Mouse (Mus musculus) liver, postnatal 0 days (tissue): ENCODE measurements around the gene Nectin4.

Experiments
- CTCF ChIP-seq: sonication (generic); IDR thresholded peaks from 2 replicates; pipeline ENCODE4 v1.5.1; 2016; ENCODE audit warnings: antibody characterized with exemption, low read depth
- EP300 ChIP-seq: IDR thresholded peaks from 2 replicates; pipeline ENCODE4 v1.6.1; 2016; ENCODE audit warnings: antibody characterized with exemption, low read depth, mild to moderate bottlenecking

DNA sequence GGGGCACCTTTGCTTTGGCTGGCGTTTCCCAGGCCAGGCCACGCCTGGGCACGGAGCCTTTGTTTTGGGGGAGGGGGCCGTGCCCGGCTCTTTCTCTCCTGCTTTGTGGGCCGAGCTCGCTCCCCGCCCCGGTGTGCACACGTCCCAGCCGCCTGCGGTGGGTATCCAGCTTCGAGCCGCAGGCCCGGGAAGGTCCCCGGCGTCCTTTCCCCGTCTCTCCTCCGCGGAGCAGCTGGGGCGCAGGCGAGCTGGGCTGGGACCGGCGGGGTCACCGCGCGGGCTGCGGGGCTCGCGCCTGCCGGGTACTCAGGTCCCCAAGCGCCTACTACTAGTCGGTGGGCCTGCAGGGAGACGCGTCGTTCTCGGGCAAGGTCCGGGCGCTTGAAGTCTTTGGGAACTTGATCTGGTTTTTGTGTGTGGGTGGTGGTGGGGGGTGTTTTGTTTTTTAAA, 41.6 kb downstream of the Nectin4 start:
- no peak for TF ChIP-seq EP300
- TF ChIP-seq CTCF: no peak
